Mouse (Mus musculus): ENCODE data around the gene Atg9a. TPM values are rescaled to one million over a fixed set of nuclear protein-coding genes. Genes with fewer than 3 reads are reported as not detected.
"Not testable (repeated sequence)": the region's sequence is repeated elsewhere in the genome, so short reads cannot be mapped to it uniquely, and the experiment has no call there.

Atg9a gene
- polyA plus RNA-seq (2015; fragmentation: Nextera tagmentation; extraction: Ambion mirVana): 32.5 and 37.7 TPM in 2 replicates

- H3K9me3 ChIP-seq (replicated peaks): no peaks in the 10 kb centered on the region
- peak; percentile 99 for ATAC-seq (ENCODE audit: insufficient number of reproducible peaks, low FRiP score, low TSS enrichment, low read depth)
- H3K4me2 ChIP-seq (replicated peaks): peak within 1 kb of the TSS; percentile 79
- H3K36me3 ChIP-seq: peaks cover 39% of the 10 kb centered on the region
- WGBS: under 1% methylated on average over 56 of the region's 56 CpGs
- no peaks in the 10 kb centered on the region for H3K27me3 ChIP-seq
- peak within 1 kb of the TSS; percentile 87 for H3K9ac ChIP-seq
- peak within 1 kb of the TSS; percentile 95 for H3K27ac ChIP-seq (replicated peaks)
- H3K4me1 ChIP-seq: peaks cover 21% of the 10 kb centered on the region
- H3K4me3 ChIP-seq (replicated peaks): peak within 1 kb of the TSS; percentile 90
Observed at GRCm38 (mm10) chr1:75191622-75192402, at the start of gene Atg9a, which contains the start of gene Ankzf1. Gene Atg9a, minus strand, starts transcription at chr1:75192196. Gene Ankzf1, plus strand, starts transcription at chr1:75192151.

- WGBS: 77% methylated on average over 10 of the region's 10 CpGs
- H3K9ac ChIP-seq: no peak overlapping the region
- no peaks in the 10 kb centered on the region for H3K9me3 ChIP-seq (replicated peaks)
- no peak overlapping the region for H3K27ac ChIP-seq (replicated peaks)
- no peak for ATAC-seq (ENCODE audit: insufficient number of reproducible peaks, low FRiP score, low TSS enrichment, low read depth)
- H3K36me3 ChIP-seq: peaks cover 31% of the 10 kb centered on the region
- H3K4me3 ChIP-seq (replicated peaks): no peak overlapping the region
- H3K4me2 ChIP-seq (replicated peaks): no peak overlapping the region
- H3K27me3 ChIP-seq: no peaks in the 10 kb centered on the region
- H3K4me1 ChIP-seq: peaks cover 20% of the 10 kb centered on the region
Observed at GRCm38 (mm10) chr1:75239591-75239990, 47.6 kb upstream of the Atg9a start.

- Histone ChIP-seq H3K9me3 (replicated peaks) (no peaks in the 10 kb centered on the region), H3K4me3 (replicated peaks) (peak within 1 kb of the TSS; percentile 76), H3K9ac (peak within 1 kb of the TSS; percentile 80), H3K4me1 (peaks cover 20% of the 10 kb centered on the region), H3K4me2 (replicated peaks) (peak within 1 kb of the TSS; percentile 91), H3K27me3 (no peaks in the 10 kb centered on the region), H3K36me3 (peaks cover 13% of the 10 kb centered on the region; the same call in 1 of the 2 replicates), H3K27ac (replicated peaks) (peak within 1 kb of the TSS; percentile 84)
- WGBS: 1% methylated on average over 64 of the region's 64 CpGs
- ATAC-seq (ENCODE audit: insufficient number of reproducible peaks, low FRiP score, low TSS enrichment, low read depth): peak; percentile 90
Observed at GRCm38 (mm10) chr1:75236117-75237050, 44.4 kb upstream of the Atg9a start, which contains the start of gene Dnajb2. Gene Dnajb2, plus strand, starts transcription at chr1:75236406.

- H3K27me3 ChIP-seq: no peaks in the 10 kb centered on the region
- H3K36me3 ChIP-seq: peaks cover 4% of the 10 kb centered on the region; the same call in 1 of the 2 replicates
- under 1% methylated on average over 8 of the region's 8 CpGs for WGBS
- no peak overlapping the region for H3K9ac ChIP-seq
- ATAC-seq (ENCODE audit: insufficient number of reproducible peaks, low FRiP score, low TSS enrichment, low read depth): no peak
- H3K27ac ChIP-seq (replicated peaks): no peak overlapping the region
- H3K4me2 ChIP-seq (replicated peaks): 0 out of 2 replicates have a peak overlapping the region, but pooled peaks have one; percentile 15
- H3K4me3 ChIP-seq (replicated peaks): no peak overlapping the region
- peaks cover 20% of the 10 kb centered on the region for H3K4me1 ChIP-seq
- H3K9me3 ChIP-seq (replicated peaks): no peaks in the 10 kb centered on the region
Observed at GRCm38 (mm10) chr1:75234606-75235005, 42.6 kb upstream of the Atg9a start.

DNA sequence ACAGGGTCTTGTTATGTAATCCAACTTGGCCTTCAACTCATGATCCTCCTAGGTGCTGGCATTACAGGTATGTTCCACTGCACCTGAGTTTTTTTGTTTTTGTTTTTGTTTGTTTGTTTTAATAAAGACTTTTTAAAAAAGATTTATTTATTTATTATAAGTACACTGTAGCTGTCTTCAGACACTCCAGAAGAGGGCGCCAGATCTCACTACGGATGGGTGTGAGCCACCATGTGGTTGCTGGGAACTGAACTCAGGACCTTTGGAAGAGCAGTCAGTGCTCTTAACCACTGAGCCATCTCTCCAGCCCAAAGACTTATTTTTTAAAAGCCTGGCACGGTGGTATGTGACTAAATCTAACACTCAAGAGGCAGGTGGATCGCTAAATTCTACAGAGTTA is 40.5 kb upstream of the Atg9a start:
- H3K4me3 ChIP-seq (replicated peaks); H3K9me3 ChIP-seq (replicated peaks); H3K36me3 ChIP-seq; H3K9ac ChIP-seq; ATAC-seq (ENCODE audit: insufficient number of reproducible peaks, low FRiP score, low TSS enrichment, low read depth); H3K27me3 ChIP-seq; H3K27ac ChIP-seq (replicated peaks); H3K4me2 ChIP-seq (replicated peaks): not testable (repeated sequence)
- WGBS: 69% methylated on average over 4 of the region's 4 CpGs
- H3K4me1 ChIP-seq: peaks cover 20% of the 10 kb centered on the region

DNA sequence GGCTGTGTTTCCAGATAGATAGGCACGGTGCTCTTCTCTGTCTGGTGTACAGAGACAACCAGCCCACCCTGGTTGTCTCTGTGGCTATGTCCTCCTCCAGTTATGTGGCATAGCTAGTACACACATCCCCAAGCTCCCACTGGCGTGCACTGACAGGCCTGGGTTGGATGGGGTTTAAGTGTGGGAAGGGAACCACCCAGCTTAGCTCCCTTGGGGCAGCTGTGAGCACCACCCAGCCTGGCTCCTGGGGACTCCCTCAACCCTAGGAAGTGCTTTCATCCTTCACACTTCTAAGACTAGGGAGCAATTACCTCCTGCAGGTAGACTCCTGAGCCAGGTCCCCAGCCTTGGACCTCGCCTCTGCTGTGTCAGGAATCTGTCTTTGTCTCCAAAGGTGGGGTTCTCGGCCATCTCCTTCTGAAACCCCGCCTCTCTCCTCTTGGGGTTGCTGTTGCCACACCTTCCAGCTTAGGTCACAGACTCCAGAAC is 39.7 kb upstream of the Atg9a start, which contains the start of gene A630095N17Rik:
Gene A630095N17Rik (minus strand): TSS at position 439 of the 489 bp plus-strand sequence.
- H3K4me1 ChIP-seq: peaks cover 13% of the 10 kb centered on the region
- H3K27ac ChIP-seq (replicated peaks): peak within 1 kb of the TSS; percentile 60
- H3K4me3 ChIP-seq (replicated peaks): no peak within 1 kb of the TSS
- H3K27me3 ChIP-seq: no peaks in the 10 kb centered on the region
- no peaks in the 10 kb centered on the region for H3K36me3 ChIP-seq
- WGBS: 53% methylated on average over 5 of the region's 5 CpGs
- no peak within 1 kb of the TSS for H3K4me2 ChIP-seq (replicated peaks)
- H3K9me3 ChIP-seq (replicated peaks): no peaks in the 10 kb centered on the region
- no peak within 1 kb of the TSS for H3K9ac ChIP-seq
- no peak for ATAC-seq (ENCODE audit: insufficient number of reproducible peaks, low FRiP score, low TSS enrichment, low read depth)

DNA sequence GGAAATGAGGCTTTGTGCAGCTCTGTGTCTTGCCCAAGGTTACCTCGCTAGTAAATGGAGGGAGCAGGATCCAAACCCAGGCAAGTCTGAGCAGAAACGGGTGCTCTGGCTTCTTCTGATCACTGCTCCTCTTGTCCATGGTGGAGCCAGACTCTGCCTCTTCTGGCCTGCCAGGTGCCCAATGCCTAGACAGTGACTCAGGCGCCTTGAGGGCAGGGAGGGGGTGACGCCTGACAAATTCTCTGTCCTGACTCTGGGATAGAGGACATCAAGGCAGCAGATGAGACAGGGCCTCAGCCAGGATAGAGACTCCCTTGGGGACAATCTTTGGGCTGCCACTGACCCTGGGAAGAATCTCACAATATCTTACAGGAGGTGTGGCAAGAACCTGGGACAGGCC is 39.2 kb upstream of the Atg9a start:
- Histone ChIP-seq H3K9me3 (replicated peaks) (no peaks in the 10 kb centered on the region), H3K27ac (replicated peaks) (peak overlapping the region; percentile 60), H3K27me3 (no peaks in the 10 kb centered on the region), H3K9ac (no peak overlapping the region), H3K4me1 (peaks cover 10% of the 10 kb centered on the region; the same call in 1 of the 2 replicates), H3K36me3 (no peaks in the 10 kb centered on the region), H3K4me2 (replicated peaks) (no peak overlapping the region), H3K4me3 (replicated peaks) (no peak overlapping the region)
- no peak for ATAC-seq (ENCODE audit: insufficient number of reproducible peaks, low FRiP score, low TSS enrichment, low read depth)
- WGBS: 68% methylated on average over 4 of the region's 4 CpGs

GRCm38 (mm10) chr1:75230335-75230994 is 38.5 kb upstream of the Atg9a start:
- Histone ChIP-seq H3K27me3 (no peaks in the 10 kb centered on the region), H3K9ac (no peak overlapping the region), H3K4me1 (0 out of 2 replicates have a peak, but pooled peaks cover 5% of the 10 kb centered on the region), H3K27ac (replicated peaks) (0 out of 2 replicates have a peak overlapping the region, but pooled peaks have one; percentile 60), H3K9me3 (replicated peaks) (no peaks in the 10 kb centered on the region), H3K36me3 (no peaks in the 10 kb centered on the region), H3K4me3 (replicated peaks) (no peak overlapping the region), H3K4me2 (replicated peaks) (no peak overlapping the region)
- ATAC-seq (ENCODE audit: insufficient number of reproducible peaks, low FRiP score, low TSS enrichment, low read depth): no peak
- 63% methylated on average over 7 of the region's 7 CpGs for WGBS

DNA sequence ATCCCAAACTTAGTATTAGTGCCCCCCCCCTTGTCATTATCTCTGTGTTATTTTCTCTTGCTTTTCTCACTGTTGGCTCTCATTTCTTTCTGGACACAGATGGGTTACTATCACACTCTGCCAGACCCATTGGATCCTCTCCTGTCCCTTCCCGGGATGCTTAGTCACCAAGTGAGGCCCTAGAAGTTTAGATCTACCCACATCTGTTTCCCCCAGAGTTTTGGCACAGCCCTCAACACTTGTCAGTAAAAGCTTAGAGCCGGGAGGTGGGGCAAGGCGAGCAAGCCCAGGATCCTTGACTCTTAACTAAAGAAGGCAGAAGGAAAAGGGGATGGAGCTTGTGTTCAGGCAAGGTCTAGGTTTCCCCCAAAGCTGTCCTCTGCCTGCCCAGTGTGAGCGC is 37.2 kb upstream of the Atg9a start:
- H3K9me3 ChIP-seq (replicated peaks): no peaks in the 10 kb centered on the region
- no peak overlapping the region for H3K9ac ChIP-seq
- no peak for ATAC-seq (ENCODE audit: insufficient number of reproducible peaks, low FRiP score, low TSS enrichment, low read depth)
- no peaks in the 10 kb centered on the region for H3K36me3 ChIP-seq
- no peak overlapping the region for H3K4me2 ChIP-seq (replicated peaks)
- no peaks in the 10 kb centered on the region for H3K4me1 ChIP-seq
- WGBS: 56% methylated on average over 4 of the region's 4 CpGs
- H3K4me3 ChIP-seq (replicated peaks): no peak overlapping the region
- no peaks in the 10 kb centered on the region for H3K27me3 ChIP-seq
- no peak overlapping the region for H3K27ac ChIP-seq (replicated peaks)

DNA sequence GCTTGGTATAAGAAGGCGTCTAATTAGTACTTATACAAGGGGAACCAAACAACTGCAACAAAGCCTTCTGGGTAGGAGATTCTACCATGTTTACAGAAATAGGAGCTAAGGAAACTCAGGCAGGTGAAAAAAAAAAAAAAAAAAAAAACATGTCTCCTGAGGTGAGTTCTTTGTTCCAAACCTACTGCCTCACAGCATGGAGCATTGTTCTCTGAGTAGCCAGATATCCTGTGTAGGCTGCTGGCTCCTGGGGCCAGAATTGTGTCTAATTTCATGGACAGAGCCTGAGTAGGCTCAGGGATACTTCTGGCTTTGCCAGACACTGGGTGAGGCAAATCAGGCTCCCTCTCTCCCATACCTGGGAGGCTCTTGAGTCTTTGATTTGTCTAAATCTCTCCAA is 35.7 kb upstream of the Atg9a start:
- no peaks in the 10 kb centered on the region for H3K9me3 ChIP-seq (replicated peaks)
- no peak for ATAC-seq (ENCODE audit: insufficient number of reproducible peaks, low FRiP score, low TSS enrichment, low read depth)
- no peak overlapping the region for H3K9ac ChIP-seq
- H3K4me1 ChIP-seq: no peaks in the 10 kb centered on the region
- no peak overlapping the region for H3K4me3 ChIP-seq (replicated peaks)
- no peak overlapping the region for H3K27ac ChIP-seq (replicated peaks)
- H3K36me3 ChIP-seq: no peaks in the 10 kb centered on the region
- WGBS: 65% methylated on average over 1 of the region's 1 CpGs
- H3K27me3 ChIP-seq: no peaks in the 10 kb centered on the region
- H3K4me2 ChIP-seq (replicated peaks): no peak overlapping the region

Measured in embryonic facial prominence, embryonic 15.5 days (tissue).